Mouse (Mus musculus): ENCODE data around the gene Zmiz1. TPM values are rescaled to one million over a fixed set of nuclear protein-coding genes. Genes with fewer than 3 reads are reported as not detected.
A peak's percentile ranks its signal among the peaks of the same experiment; 100 is the strongest.

Gene Zmiz1
- polyA plus RNA-seq, 1 experiment = 54.1 TPM

GRCm38 (mm10) chr14:25695059-25695458 is 236.1 kb downstream of the Zmiz1 start:
- peaks cover 81% of the 10 kb centered on the region for H3K4me1 ChIP-seq

GRCm38 (mm10) chr14:25696356-25696755 is 237.4 kb downstream of the Zmiz1 start:
- peaks cover 90% of the 10 kb centered on the region for H3K4me1 ChIP-seq
- peaks cover 14% of the 10 kb centered on the region for H3K27me3 ChIP-seq (replicated peaks)
- TF ChIP-seq FLI1 (IDR thresholded peaks at IDR 0.05; ENCODE audit: low read length) (no peak), GATA1 (IDR thresholded peaks at IDR 0.05; ENCODE audit: borderline replicate concordance, low read length) (no peak)
- H3K36me3 ChIP-seq (replicated peaks; ENCODE audit: low read length) = peaks cover 79% of the 10 kb centered on the region
- H3K4me3 ChIP-seq (replicated peaks) = peak overlapping the region; percentile 97
- H3K9me3 ChIP-seq = no peaks in the 10 kb centered on the region

More at GRCm38 (mm10) chr14:25695059-25695458, 236.1 kb downstream of the Zmiz1 start:
- peak; percentile 99 for TF ChIP-seq FLI1 (IDR thresholded peaks at IDR 0.05; ENCODE audit: low read length)
- peak; percentile 93 for TF ChIP-seq GATA1 (IDR thresholded peaks at IDR 0.05; ENCODE audit: borderline replicate concordance, low read length)
- Histone ChIP-seq H3K9me3 (no peaks in the 10 kb centered on the region), H3K36me3 (replicated peaks; ENCODE audit: low read length) (peaks cover 68% of the 10 kb centered on the region), H3K27me3 (replicated peaks) (peaks cover 14% of the 10 kb centered on the region), H3K4me3 (replicated peaks) (peak overlapping the region; percentile 97)

- peaks cover 81% of the 10 kb centered on the region for H3K4me1 ChIP-seq
- peaks cover 64% of the 10 kb centered on the region for H3K36me3 ChIP-seq (replicated peaks; ENCODE audit: low read length)
- H3K4me3 ChIP-seq (replicated peaks) = no peak overlapping the region
- TF ChIP-seq FLI1 (IDR thresholded peaks at IDR 0.05; ENCODE audit: low read length) (no peak), GATA1 (IDR thresholded peaks at IDR 0.05; ENCODE audit: borderline replicate concordance, low read length) (no peak)
- H3K9me3 ChIP-seq = no peaks in the 10 kb centered on the region
- H3K27me3 ChIP-seq (replicated peaks) = no peaks in the 10 kb centered on the region
These were observed 243.0 kb downstream of the Zmiz1 start for GRCm38 (mm10) chr14:25701986-25702385.

GRCm38 (mm10) chr14:25707691-25708181 is 248.8 kb downstream of the Zmiz1 start:
- H3K27me3 ChIP-seq (replicated peaks) = peaks cover 21% of the 10 kb centered on the region
- TF ChIP-seq FLI1 (IDR thresholded peaks at IDR 0.05; ENCODE audit: low read length) (no peak), GATA1 (IDR thresholded peaks at IDR 0.05; ENCODE audit: borderline replicate concordance, low read length) (no peak)
- H3K36me3 ChIP-seq (replicated peaks; ENCODE audit: low read length) = peaks cover 7% of the 10 kb centered on the region
- peaks cover 61% of the 10 kb centered on the region for H3K4me1 ChIP-seq
- no peaks in the 10 kb centered on the region for H3K9me3 ChIP-seq
- no peak overlapping the region for H3K4me3 ChIP-seq (replicated peaks)

- H3K27me3 ChIP-seq (replicated peaks) = peaks cover 25% of the 10 kb centered on the region
- TF ChIP-seq GATA1 (IDR thresholded peaks at IDR 0.05; ENCODE audit: borderline replicate concordance, low read length) (no peak), FLI1 (IDR thresholded peaks at IDR 0.05; ENCODE audit: low read length) (no peak)
- H3K4me1 ChIP-seq = peaks cover 55% of the 10 kb centered on the region
- H3K9me3 ChIP-seq = no peaks in the 10 kb centered on the region
- peak overlapping the region; percentile 4 for H3K4me3 ChIP-seq (replicated peaks)
- H3K36me3 ChIP-seq (replicated peaks; ENCODE audit: low read length) = no peaks in the 10 kb centered on the region
These were observed 249.5 kb downstream of the Zmiz1 start for GRCm38 (mm10) chr14:25708451-25708850.

- H3K4me1 ChIP-seq = peaks cover 57% of the 10 kb centered on the region
- no peak overlapping the region for H3K4me3 ChIP-seq (replicated peaks)
- peaks cover 29% of the 10 kb centered on the region for H3K27me3 ChIP-seq (replicated peaks)
- no peaks in the 10 kb centered on the region for H3K9me3 ChIP-seq
- H3K36me3 ChIP-seq (replicated peaks; ENCODE audit: low read length) = no peaks in the 10 kb centered on the region
- TF ChIP-seq GATA1 (IDR thresholded peaks at IDR 0.05; ENCODE audit: borderline replicate concordance, low read length) (no peak), FLI1 (IDR thresholded peaks at IDR 0.05; ENCODE audit: low read length) (no peak)
These were observed 249.9 kb downstream of the Zmiz1 start for GRCm38 (mm10) chr14:25708917-25709316.

- Histone ChIP-seq H3K4me1 (peaks cover 64% of the 10 kb centered on the region), H3K9me3 (no peaks in the 10 kb centered on the region), H3K36me3 (replicated peaks; ENCODE audit: low read length) (no peaks in the 10 kb centered on the region), H3K4me3 (replicated peaks) (no peak overlapping the region), H3K27me3 (replicated peaks) (peaks cover 40% of the 10 kb centered on the region)
- TF ChIP-seq FLI1 (IDR thresholded peaks at IDR 0.05; ENCODE audit: low read length) = no peak
- no peak for TF ChIP-seq GATA1 (IDR thresholded peaks at IDR 0.05; ENCODE audit: borderline replicate concordance, low read length)
These were observed 251.1 kb downstream of the Zmiz1 start for GRCm38 (mm10) chr14:25710073-25710472.

GRCm38 (mm10) chr14:25710681-25711080 is 251.7 kb downstream of the Zmiz1 start:
- no peak for TF ChIP-seq FLI1 (IDR thresholded peaks at IDR 0.05; ENCODE audit: low read length)
- TF ChIP-seq GATA1 (IDR thresholded peaks at IDR 0.05; ENCODE audit: borderline replicate concordance, low read length) = no peak
- no peaks in the 10 kb centered on the region for H3K9me3 ChIP-seq
- peaks cover 45% of the 10 kb centered on the region for H3K27me3 ChIP-seq (replicated peaks)
- H3K36me3 ChIP-seq (replicated peaks; ENCODE audit: low read length) = no peaks in the 10 kb centered on the region
- H3K4me1 ChIP-seq = peaks cover 60% of the 10 kb centered on the region
- H3K4me3 ChIP-seq (replicated peaks) = no peak overlapping the region

- no peaks in the 10 kb centered on the region for H3K9me3 ChIP-seq
- peaks cover 50% of the 10 kb centered on the region for H3K27me3 ChIP-seq (replicated peaks)
- no peak overlapping the region for H3K4me3 ChIP-seq (replicated peaks)
- peaks cover 57% of the 10 kb centered on the region for H3K4me1 ChIP-seq
- no peak for TF ChIP-seq GATA1 (IDR thresholded peaks at IDR 0.05; ENCODE audit: borderline replicate concordance, low read length)
- TF ChIP-seq FLI1 (IDR thresholded peaks at IDR 0.05; ENCODE audit: low read length) = no peak
- no peaks in the 10 kb centered on the region for H3K36me3 ChIP-seq (replicated peaks; ENCODE audit: low read length)
These were observed 252.2 kb downstream of the Zmiz1 start for GRCm38 (mm10) chr14:25711177-25711576.

- Histone ChIP-seq H3K4me1 (peaks cover 60% of the 10 kb centered on the region), H3K9me3 (no peaks in the 10 kb centered on the region), H3K4me3 (replicated peaks) (no peak overlapping the region), H3K36me3 (replicated peaks; ENCODE audit: low read length) (no peaks in the 10 kb centered on the region), H3K27me3 (replicated peaks) (peaks cover 54% of the 10 kb centered on the region)
- TF ChIP-seq GATA1 (IDR thresholded peaks at IDR 0.05; ENCODE audit: borderline replicate concordance, low read length) (no peak), FLI1 (IDR thresholded peaks at IDR 0.05; ENCODE audit: low read length) (no peak)
These were observed 252.6 kb downstream of the Zmiz1 start for GRCm38 (mm10) chr14:25711602-25712001.
